Mouse (Mus musculus) thymus, postnatal 36 days (tissue): ENCODE measurements around the gene Tmem108.

ENCODE experiments used
- DNase-seq, 2 experiments: peaks; one replicate each; pipeline ENCODE4 v3.0.0; 2022; ENCODE audit warnings: mixed read lengths in 2 of 2

Gene Tmem108

GRCm38 (mm10) chr9:103626156-103626555 lies 135.5 kb downstream of the Tmem108 start:
- no peak for DNase-seq

- peak; percentile 19 to 33 for DNase-seq
Measured at GRCm38 (mm10) chr9:103624649-103625048, 137.0 kb downstream of the Tmem108 start.

GRCm38 (mm10) chr9:103623560-103624316 lies 137.9 kb downstream of the Tmem108 start:
- no peak for DNase-seq

- DNase-seq = no peak
Measured at GRCm38 (mm10) chr9:103622988-103623387, 138.6 kb downstream of the Tmem108 start.

GRCm38 (mm10) chr9:103621870-103622269 lies 139.8 kb downstream of the Tmem108 start:
- no peak for DNase-seq

GRCm38 (mm10) chr9:103620517-103621212 lies 141.0 kb downstream of the Tmem108 start:
- DNase-seq = no peak

- no peak for DNase-seq
Measured at GRCm38 (mm10) chr9:103614260-103614659, 147.4 kb downstream of the Tmem108 start.

GRCm38 (mm10) chr9:103608161-103609058 lies 153.2 kb downstream of the Tmem108 start:
- DNase-seq = no peak

GRCm38 (mm10) chr9:103606056-103606455 lies 155.6 kb downstream of the Tmem108 start:
- no peak for DNase-seq

- DNase-seq = no peak
Measured at GRCm38 (mm10) chr9:103603792-103604191, 157.8 kb downstream of the Tmem108 start.

GRCm38 (mm10) chr9:103601878-103602277 lies 159.8 kb downstream of the Tmem108 start:
- no peak for DNase-seq

- DNase-seq = no peak
Measured at GRCm38 (mm10) chr9:103600834-103601233, 160.8 kb downstream of the Tmem108 start.

GRCm38 (mm10) chr9:103599908-103600307 lies 161.7 kb downstream of the Tmem108 start:
- no peak for DNase-seq

GRCm38 (mm10) chr9:103597861-103598260 lies 163.8 kb downstream of the Tmem108 start:
- DNase-seq = no peak

- no peak for DNase-seq
Measured at GRCm38 (mm10) chr9:103595190-103595837, 166.3 kb downstream of the Tmem108 start.

- DNase-seq = no peak
Measured at GRCm38 (mm10) chr9:103594423-103595189, 167.0 kb downstream of the Tmem108 start.

GRCm38 (mm10) chr9:103593079-103593478 lies 168.6 kb downstream of the Tmem108 start:
- DNase-seq = no peak

GRCm38 (mm10) chr9:103591962-103592361 lies 169.7 kb downstream of the Tmem108 start:
- no peak for DNase-seq

GRCm38 (mm10) chr9:103590801-103591200 lies 170.8 kb downstream of the Tmem108 start:
- no peak for DNase-seq

- DNase-seq = no peak
Measured at GRCm38 (mm10) chr9:103584865-103585264, 176.8 kb downstream of the Tmem108 start.

GRCm38 (mm10) chr9:103582249-103582961 lies 179.2 kb downstream of the Tmem108 start:
- no peak for DNase-seq
